Mouse (Mus musculus) midbrain, embryonic 12.5 days (tissue): ENCODE data around the gene Baz2b. TPM values are rescaled to one million over a fixed set of nuclear protein-coding genes. Genes with fewer than 3 reads are reported as not detected.
A peak's percentile ranks its signal among the peaks of the same experiment; 100 is the strongest.

Experiments used
- ATAC-seq: fragments of 200-750 bp; cut with Nextera tagmentation; 2 replicates; pipeline ENCODE4 v1.8.0; 2017; ENCODE audit warnings: low read depth, moderate TSS enrichment, moderate library complexity; ENCODE audit not compliant: low FRiP score
- H3K27ac ChIP-seq: fragments of 300-500 bp; sonication (generic); replicated peaks from 2 replicates; pipeline ENCODE4 v1.5.1; 2016; ENCODE audit warnings: mild to moderate bottlenecking
- H3K27me3 ChIP-seq: fragments of 300-500 bp; sonication (generic); 2 replicates; pipeline ENCODE4 v1.6.1; 2016; ENCODE audit warnings: mild to moderate bottlenecking
- H3K36me3 ChIP-seq: fragments of 300-500 bp; sonication (generic); 2 replicates; pipeline ENCODE4 v1.6.1; 2016
- H3K4me1 ChIP-seq: fragments of 300-500 bp; sonication (generic); 2 replicates; pipeline ENCODE4 v1.6.1; 2016
- H3K4me2 ChIP-seq: fragments of 300-500 bp; sonication (generic); replicated peaks from 2 replicates; pipeline ENCODE4 v1.6.1; 2016; ENCODE audit warnings: mild to moderate bottlenecking, moderate library complexity
- H3K4me3 ChIP-seq: fragments of 300-500 bp; sonication (generic); 2 replicates; pipeline ENCODE4 v1.5.1; 2016; ENCODE audit warnings: mild to moderate bottlenecking
- H3K9ac ChIP-seq: fragments of 300-500 bp; sonication (generic); replicated peaks from 2 replicates; pipeline ENCODE4 v1.6.1; 2016; ENCODE audit warnings: mild to moderate bottlenecking, moderate library complexity
- H3K9me3 ChIP-seq: fragments of 300-500 bp; sonication (generic); 2 replicates; pipeline ENCODE4 v1.6.1; 2016; ENCODE audit warnings: mild to moderate bottlenecking
- WGBS: fragments of 180-500 bp; shearing (Covaris S2); methylation state at CpG from one replicate; pipeline ENCODE4 v1.1.7; 2016; 5-methylcytosine and 5-hydroxymethylcytosine counted together
- polyA plus RNA-seq: library from polyadenylated mRNA; unstranded; fragments of >200 nt; fragmentation: Nextera tagmentation; extraction: Ambion mirVana; gene quantifications from 2 replicates; pipeline ENCODE4 v1.2.1, GENCODE M21; 2016

Baz2b gene
- polyA plus RNA-seq, 1 experiment from 2014 or later, result 86.9 TPM

DNA sequence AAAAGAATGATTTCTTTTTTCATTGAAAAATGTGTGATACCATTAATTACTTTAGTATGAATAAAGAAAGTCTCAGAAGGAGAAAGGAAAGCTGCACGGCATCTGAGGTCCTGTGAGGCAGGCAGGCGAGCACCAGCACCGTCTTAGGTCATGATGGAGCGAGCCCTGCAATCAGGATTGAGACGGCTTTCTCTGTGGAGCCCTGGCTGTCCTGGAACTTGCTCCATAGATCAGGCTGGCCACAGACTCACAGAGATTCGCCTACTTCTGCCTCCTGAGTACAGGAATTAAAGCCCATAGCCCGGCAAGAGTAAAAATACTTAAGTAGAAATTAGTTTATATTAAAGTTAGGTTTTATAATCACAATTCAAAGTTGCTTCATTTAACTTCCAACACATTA, 305.6 kb downstream of the Baz2b start:
- no peak for ATAC-seq
- no peak overlapping the region for H3K9ac ChIP-seq
- no peak overlapping the region for H3K4me3 ChIP-seq
- H3K9me3 ChIP-seq, result no peaks in the 10 kb centered on the region
- WGBS, result 88% methylated on average over 7 of the region's 7 CpGs
- H3K4me2 ChIP-seq, result no peak overlapping the region
- peaks cover 50% of the 10 kb centered on the region for H3K36me3 ChIP-seq
- no peaks in the 10 kb centered on the region for H3K4me1 ChIP-seq
- no peaks in the 10 kb centered on the region for H3K27me3 ChIP-seq
- no peak overlapping the region for H3K27ac ChIP-seq

- Histone ChIP-seq H3K9me3 (no peaks in the 10 kb centered on the region), H3K27me3 (no peaks in the 10 kb centered on the region), H3K4me2 (no peak overlapping the region), H3K4me1 (no peaks in the 10 kb centered on the region), H3K36me3 (peaks cover 41% of the 10 kb centered on the region), H3K9ac (no peak overlapping the region), H3K4me3 (no peak overlapping the region), H3K27ac (no peak overlapping the region)
- ATAC-seq, result no peak
- WGBS, result 83% methylated on average over 4 of the region's 4 CpGs
These were observed 311.0 kb downstream of the Baz2b start for GRCm38 (mm10) chr2:59898666-59899065.

GRCm38 (mm10) chr2:59898105-59898504, 311.5 kb downstream of the Baz2b start:
- H3K4me3 ChIP-seq, result no peak overlapping the region
- H3K36me3 ChIP-seq, result peaks cover 43% of the 10 kb centered on the region
- WGBS, result 86% methylated on average over 5 of the region's 7 CpGs
- no peak overlapping the region for H3K27ac ChIP-seq
- ATAC-seq, result no peak
- H3K9me3 ChIP-seq, result no peaks in the 10 kb centered on the region
- H3K27me3 ChIP-seq, result no peaks in the 10 kb centered on the region
- H3K4me1 ChIP-seq, result no peaks in the 10 kb centered on the region
- H3K9ac ChIP-seq, result no peak overlapping the region
- H3K4me2 ChIP-seq, result no peak overlapping the region

- H3K27me3 ChIP-seq, result no peaks in the 10 kb centered on the region
- no peak overlapping the region for H3K4me3 ChIP-seq
- no peak overlapping the region for H3K4me2 ChIP-seq
- H3K9ac ChIP-seq, result no peak overlapping the region
- no peak for ATAC-seq
- H3K4me1 ChIP-seq, result no peaks in the 10 kb centered on the region
- no peak overlapping the region for H3K27ac ChIP-seq
- H3K9me3 ChIP-seq, result no peaks in the 10 kb centered on the region
- WGBS, result 90% methylated on average over 8 of the region's 8 CpGs
- H3K36me3 ChIP-seq, result peaks cover 40% of the 10 kb centered on the region
These were observed 312.8 kb downstream of the Baz2b start for GRCm38 (mm10) chr2:59896837-59897236.

GRCm38 (mm10) chr2:59896400-59896799, 313.2 kb downstream of the Baz2b start:
- Histone ChIP-seq H3K27me3 (no peaks in the 10 kb centered on the region), H3K9me3 (no peaks in the 10 kb centered on the region), H3K4me1 (no peaks in the 10 kb centered on the region), H3K9ac (no peak overlapping the region), H3K36me3 (peaks cover 36% of the 10 kb centered on the region), H3K27ac (no peak overlapping the region), H3K4me3 (no peak overlapping the region), H3K4me2 (no peak overlapping the region)
- 89% methylated on average over 7 of the region's 7 CpGs for WGBS
- no peak for ATAC-seq

- H3K36me3 ChIP-seq, result peaks cover 10% of the 10 kb centered on the region; the same call in 1 of the 2 replicates
- no peak for ATAC-seq
- no peaks in the 10 kb centered on the region for H3K9me3 ChIP-seq
- H3K27ac ChIP-seq, result no peak overlapping the region
- H3K4me3 ChIP-seq, result no peak overlapping the region
- no peak overlapping the region for H3K9ac ChIP-seq
- no peak overlapping the region for H3K4me2 ChIP-seq
- WGBS, result 86% methylated on average over 6 of the region's 6 CpGs
- no peaks in the 10 kb centered on the region for H3K27me3 ChIP-seq
- no peaks in the 10 kb centered on the region for H3K4me1 ChIP-seq
These were observed 319.9 kb downstream of the Baz2b start for GRCm38 (mm10) chr2:59889699-59890098.

DNA sequence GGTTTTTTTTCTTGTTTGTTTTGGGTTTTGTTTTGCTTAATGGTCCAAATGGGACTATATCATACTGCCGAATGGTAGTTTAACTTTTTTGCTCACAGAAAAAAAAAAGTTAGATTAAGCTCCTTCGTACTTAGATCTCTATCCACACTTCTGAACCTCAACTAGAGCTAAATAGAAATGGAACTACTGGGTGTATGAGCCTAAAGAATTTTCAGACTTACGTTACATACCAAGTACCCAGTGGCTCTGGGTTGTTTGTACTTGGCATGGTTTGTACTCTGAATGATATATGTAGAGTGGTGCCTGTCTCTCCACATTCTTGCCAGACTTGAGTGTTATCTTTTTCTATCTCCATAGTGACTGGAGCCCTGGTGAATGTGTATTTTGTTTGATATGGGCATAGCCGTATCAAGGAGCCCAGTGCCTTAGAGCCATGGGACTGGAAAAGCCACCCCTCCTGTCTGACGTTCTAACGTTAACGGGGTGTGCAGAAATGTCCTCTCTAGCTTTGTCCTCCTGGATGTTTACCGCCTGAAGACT, 326.8 kb downstream of the Baz2b start:
- Histone ChIP-seq H3K9me3 (no peaks in the 10 kb centered on the region), H3K4me1 (peaks cover 10% of the 10 kb centered on the region), H3K4me3 (peak overlapping the region; percentile 76), H3K4me2 (peak overlapping the region; percentile 82), H3K27me3 (no peaks in the 10 kb centered on the region), H3K27ac (no peak overlapping the region), H3K36me3 (no peaks in the 10 kb centered on the region), H3K9ac (no peak overlapping the region)
- peak; percentile 42; the same call in 1 of the 2 replicates for ATAC-seq
- 69% methylated on average over 8 of the region's 8 CpGs for WGBS

GRCm38 (mm10) chr2:59881831-59882741, 327.6 kb downstream of the Baz2b start, which contains the start of gene Wdsub1:
TSS of gene Wdsub1 (minus strand) at chr2:59882591.
- Histone ChIP-seq H3K9me3 (no peaks in the 10 kb centered on the region), H3K4me2 (peak within 1 kb of the TSS; percentile 82), H3K36me3 (no peaks in the 10 kb centered on the region), H3K9ac (peak within 1 kb of the TSS; percentile 64), H3K4me1 (peaks cover 10% of the 10 kb centered on the region), H3K27ac (0 out of 2 replicates have a peak within 1 kb of the TSS, but pooled peaks have one; percentile 11), H3K4me3 (peak within 1 kb of the TSS; percentile 76), H3K27me3 (no peaks in the 10 kb centered on the region)
- WGBS, result 6% methylated on average over 54 of the region's 57 CpGs
- ATAC-seq, result peak; percentile 98

GRCm38 (mm10) chr2:59881404-59881803, 328.2 kb downstream of the Baz2b start:
- no peak overlapping the region for H3K27ac ChIP-seq
- H3K4me1 ChIP-seq, result peaks cover 10% of the 10 kb centered on the region
- H3K36me3 ChIP-seq, result no peaks in the 10 kb centered on the region
- H3K9ac ChIP-seq, result no peak overlapping the region; the same call in 1 of the 2 replicates
- WGBS, result 85% methylated on average over 6 of the region's 6 CpGs
- H3K4me3 ChIP-seq, result peak overlapping the region; percentile 76; the same call in 1 of the 2 replicates
- no peak for ATAC-seq
- H3K27me3 ChIP-seq, result no peaks in the 10 kb centered on the region
- H3K9me3 ChIP-seq, result no peaks in the 10 kb centered on the region
- peak overlapping the region; percentile 82 for H3K4me2 ChIP-seq

DNA sequence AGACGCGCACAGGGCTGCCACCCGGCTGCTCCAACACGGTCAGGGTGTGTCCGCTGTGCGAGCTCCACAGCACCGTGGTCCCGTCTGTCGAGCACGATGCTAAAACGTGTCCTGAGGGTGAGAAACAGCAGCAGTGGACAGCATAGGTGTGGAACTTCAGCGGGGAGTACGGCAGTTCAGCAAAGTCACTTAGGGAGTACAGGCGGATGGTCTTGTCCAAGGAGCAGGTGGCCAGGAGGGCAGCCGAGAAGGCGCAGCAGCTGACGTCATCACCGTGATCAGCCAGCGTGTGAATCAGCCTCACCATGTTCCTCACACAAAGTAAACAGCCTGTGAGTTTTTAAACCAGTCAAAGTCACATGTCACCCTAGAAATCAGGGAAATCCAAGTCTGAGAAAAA, 331.4 kb downstream of the Baz2b start:
- Histone ChIP-seq H3K4me2 (no peak overlapping the region), H3K4me1 (peaks cover 10% of the 10 kb centered on the region), H3K9me3 (no peaks in the 10 kb centered on the region), H3K27me3 (no peaks in the 10 kb centered on the region), H3K9ac (no peak overlapping the region), H3K27ac (no peak overlapping the region), H3K36me3 (no peaks in the 10 kb centered on the region), H3K4me3 (no peak overlapping the region)
- WGBS, result 82% methylated on average over 19 of the region's 19 CpGs
- ATAC-seq, result no peak

DNA sequence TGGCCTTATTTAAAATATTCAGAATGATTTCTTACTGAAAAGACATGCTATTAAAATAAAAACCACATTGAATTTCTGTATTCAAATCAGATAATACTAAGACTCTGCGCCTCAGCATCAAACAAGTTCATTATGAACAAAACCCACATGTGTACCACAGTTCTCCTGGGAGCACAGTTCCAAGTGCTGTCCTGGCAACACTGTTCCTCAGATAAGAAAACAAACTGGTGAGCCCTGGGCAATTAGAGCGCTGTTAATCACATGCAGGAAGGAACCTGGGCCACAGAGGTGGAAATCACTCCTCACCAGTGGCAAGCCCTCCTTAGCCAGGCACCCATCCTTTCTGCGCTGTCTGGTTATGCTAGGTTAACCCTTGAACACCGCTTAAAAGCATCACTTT, 332.3 kb downstream of the Baz2b start:
- Histone ChIP-seq H3K9me3 (no peaks in the 10 kb centered on the region), H3K27ac (no peak overlapping the region), H3K27me3 (no peaks in the 10 kb centered on the region), H3K4me2 (no peak overlapping the region), H3K4me3 (no peak overlapping the region), H3K4me1 (peaks cover 8% of the 10 kb centered on the region), H3K9ac (no peak overlapping the region), H3K36me3 (no peaks in the 10 kb centered on the region; the same call in 1 of the 2 replicates)
- WGBS, result 87% methylated on average over 4 of the region's 4 CpGs
- no peak for ATAC-seq

DNA sequence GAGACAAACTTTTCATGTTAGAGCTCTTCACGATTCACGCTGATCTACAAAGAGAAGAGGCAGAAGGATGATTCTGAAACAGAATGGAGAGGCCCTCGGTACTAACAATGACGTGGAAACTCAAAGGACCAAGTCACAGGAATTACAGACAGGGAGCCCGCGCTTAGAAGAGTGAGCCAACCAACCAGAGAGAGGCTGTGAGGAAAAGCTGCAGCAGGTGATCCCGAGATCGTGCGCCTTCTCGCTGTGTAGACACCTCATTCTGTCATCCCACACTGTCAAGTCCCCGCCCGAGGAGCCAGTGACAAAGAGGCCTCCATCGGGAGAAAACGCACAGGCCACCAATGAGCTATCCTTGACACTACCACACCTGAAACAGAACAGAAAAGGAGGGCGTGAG, 333.2 kb downstream of the Baz2b start:
- Histone ChIP-seq H3K4me3 (no peak overlapping the region), H3K27me3 (no peaks in the 10 kb centered on the region), H3K4me2 (no peak overlapping the region), H3K9me3 (no peaks in the 10 kb centered on the region), H3K9ac (no peak overlapping the region), H3K36me3 (no peaks in the 10 kb centered on the region; the same call in 1 of the 2 replicates), H3K27ac (no peak overlapping the region), H3K4me1 (peaks cover 2% of the 10 kb centered on the region; the same call in 1 of the 2 replicates)
- no peak for ATAC-seq
- 91% methylated on average over 15 of the region's 15 CpGs for WGBS
